Mouse (Mus musculus): ENCODE measurements around the gene Ptpn12. TPM values are rescaled to one million over a fixed set of nuclear protein-coding genes. Genes with fewer than 3 reads are reported as not detected.
"Not testable (repeated sequence)": the region's sequence is repeated elsewhere in the genome, so short reads cannot be mapped to it uniquely, and the experiment has no call there.

Gene Ptpn12
- polyA plus RNA-seq, 1 experiment from 2014 or later, result 25.7 TPM

DNA sequence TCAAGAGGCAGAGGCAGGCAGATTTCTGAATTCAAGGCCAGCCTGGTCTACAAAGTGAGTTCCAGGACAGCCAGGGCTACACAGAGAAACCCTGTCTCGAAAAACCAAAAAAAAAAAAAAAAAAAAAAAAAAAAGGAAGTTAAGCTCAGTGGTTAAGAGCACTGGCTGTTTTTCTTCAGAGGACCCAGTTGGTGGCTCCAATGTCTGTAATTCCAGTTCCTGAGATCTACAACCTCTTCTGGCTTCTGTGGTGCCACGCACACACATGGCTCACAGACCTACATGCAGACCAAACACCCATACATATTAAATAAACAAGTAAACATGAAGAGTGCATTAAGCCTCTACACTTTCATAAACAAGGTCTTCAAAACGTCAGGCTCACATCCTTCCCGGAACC lies 111.9 kb downstream of the Ptpn12 start:
- WGBS, result 83% methylated on average over 4 of the region's 4 CpGs
- H3K9me3 ChIP-seq; ATAC-seq (ENCODE audit: low FRiP score, low read depth): not testable (repeated sequence)

DNA sequence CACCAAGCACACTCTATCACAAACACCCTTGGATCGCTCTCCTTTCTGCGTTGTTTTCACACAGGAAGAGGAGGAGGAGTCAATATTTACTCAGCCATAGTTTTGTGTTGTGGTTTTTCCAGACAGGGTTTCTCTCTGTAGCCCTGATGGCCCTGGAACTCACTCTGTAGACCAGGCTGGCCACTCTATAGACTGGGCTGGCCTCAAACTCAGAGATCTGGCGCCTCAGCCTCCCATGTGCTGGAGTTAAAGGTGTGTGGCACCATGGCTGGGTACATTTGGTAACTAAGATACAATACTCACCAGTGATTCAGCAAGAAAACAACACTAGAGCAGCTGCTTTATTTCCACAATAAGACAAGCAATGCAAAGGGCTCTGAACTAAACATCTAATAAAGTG lies 113.2 kb downstream of the Ptpn12 start:
- no peak overlapping the region for H3K4me2 ChIP-seq (replicated peaks)
- no peaks in the 10 kb centered on the region for H3K27me3 ChIP-seq (replicated peaks)
- WGBS, result 88% methylated on average over 3 of the region's 3 CpGs
- H3K36me3 ChIP-seq, result no peaks in the 10 kb centered on the region
- no peak overlapping the region for H3K4me3 ChIP-seq
- H3K9ac ChIP-seq, result no peak overlapping the region
- H3K9me3 ChIP-seq, result no peaks in the 10 kb centered on the region
- H3K27ac ChIP-seq, result no peak overlapping the region
- H3K4me1 ChIP-seq, result peaks cover 17% of the 10 kb centered on the region
- no peak for ATAC-seq (ENCODE audit: low FRiP score, low read depth)

More for the DNA sequence above, 111.9 kb downstream of the Ptpn12 start:
- not testable (repeated sequence) for H3K4me3 ChIP-seq; H3K4me2 ChIP-seq (replicated peaks); H3K27me3 ChIP-seq (replicated peaks); H3K9ac ChIP-seq; H3K36me3 ChIP-seq; H3K27ac ChIP-seq
- peaks cover 13% of the 10 kb centered on the region for H3K4me1 ChIP-seq

DNA sequence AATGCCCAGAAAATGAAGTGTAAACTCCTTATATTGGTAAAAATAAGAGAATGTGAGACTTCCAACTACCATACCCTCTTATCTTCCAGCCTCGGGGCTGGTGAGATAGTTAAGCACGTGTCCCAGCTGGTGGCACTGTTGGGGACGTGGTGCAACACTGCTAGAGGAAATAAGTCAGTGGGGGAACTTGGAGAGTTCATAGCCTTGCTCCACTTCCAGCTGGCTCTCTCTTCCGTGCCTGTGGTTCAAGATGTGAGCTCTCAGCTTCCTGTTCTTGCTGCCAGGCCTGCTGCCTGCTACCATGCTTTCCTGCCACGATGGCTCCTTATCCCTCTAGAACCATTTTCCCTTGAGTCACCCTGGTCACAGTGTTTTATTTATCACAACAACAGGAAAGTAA lies 114.5 kb downstream of the Ptpn12 start:
- no peak overlapping the region for H3K4me2 ChIP-seq (replicated peaks)
- H3K9me3 ChIP-seq, result no peaks in the 10 kb centered on the region
- H3K27me3 ChIP-seq (replicated peaks), result no peaks in the 10 kb centered on the region
- no peak overlapping the region for H3K9ac ChIP-seq
- ATAC-seq (ENCODE audit: low FRiP score, low read depth), result no peak
- H3K27ac ChIP-seq, result no peak overlapping the region
- H3K4me3 ChIP-seq, result no peak overlapping the region
- H3K4me1 ChIP-seq, result peaks cover 17% of the 10 kb centered on the region
- no peaks in the 10 kb centered on the region for H3K36me3 ChIP-seq
- 61% methylated on average over 5 of the region's 5 CpGs for WGBS

DNA sequence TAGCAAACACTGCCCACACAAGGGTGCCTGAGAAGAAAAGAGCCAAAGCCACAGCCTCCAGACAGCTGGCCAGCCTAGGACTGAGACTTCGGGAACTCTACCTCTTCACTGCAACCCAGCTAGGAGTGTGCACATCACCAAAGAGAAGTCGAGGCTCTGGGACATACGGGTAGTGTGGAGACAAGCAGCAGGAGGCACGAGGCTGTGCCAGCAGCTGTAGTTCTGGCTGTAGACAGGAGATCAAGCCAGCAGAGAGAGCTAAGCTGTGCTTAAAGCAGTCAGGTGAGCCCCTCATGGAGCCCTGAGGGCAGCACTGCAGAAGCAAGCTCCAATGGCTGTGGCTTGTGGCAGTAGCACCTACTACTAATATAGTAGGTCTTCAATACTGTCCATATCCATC lies 115.0 kb downstream of the Ptpn12 start:
- WGBS, result 84% methylated on average over 4 of the region's 4 CpGs
- no peak overlapping the region for H3K27ac ChIP-seq
- no peaks in the 10 kb centered on the region for H3K36me3 ChIP-seq
- H3K27me3 ChIP-seq (replicated peaks), result no peaks in the 10 kb centered on the region
- no peaks in the 10 kb centered on the region for H3K9me3 ChIP-seq
- H3K4me3 ChIP-seq, result no peak overlapping the region
- H3K4me1 ChIP-seq, result peaks cover 17% of the 10 kb centered on the region
- H3K9ac ChIP-seq, result no peak overlapping the region
- ATAC-seq (ENCODE audit: low FRiP score, low read depth), result no peak
- no peak overlapping the region for H3K4me2 ChIP-seq (replicated peaks)

DNA sequence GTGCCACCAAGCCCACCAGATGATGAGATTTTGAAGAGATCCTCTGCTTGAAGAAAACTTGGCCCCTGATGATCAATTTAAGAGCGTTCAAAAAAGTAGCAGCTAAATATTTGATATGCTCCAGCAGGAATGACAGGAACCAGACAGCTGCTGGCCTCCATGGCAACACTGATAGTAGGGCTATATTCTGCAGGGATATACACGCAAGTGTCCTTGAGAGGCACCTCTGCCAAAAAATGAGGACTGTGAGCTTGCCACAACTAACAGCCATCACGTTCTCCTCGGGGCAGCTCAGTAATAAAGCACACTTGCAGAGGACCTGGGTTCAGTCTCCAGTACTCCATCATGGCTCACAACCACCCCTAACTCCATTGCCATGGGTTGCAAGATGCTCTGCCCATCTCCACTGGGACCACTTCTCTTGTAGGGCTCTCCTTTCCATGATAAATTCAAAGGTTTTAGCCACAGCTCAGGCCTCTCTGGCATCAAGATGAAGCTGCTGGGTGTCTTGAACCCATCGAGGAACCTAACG lies 115.6 kb downstream of the Ptpn12 start:
- 96% methylated on average over 6 of the region's 6 CpGs for WGBS
- Histone ChIP-seq H3K4me2 (replicated peaks) (no peak overlapping the region), H3K36me3 (no peaks in the 10 kb centered on the region), H3K4me3 (no peak overlapping the region), H3K9me3 (no peaks in the 10 kb centered on the region), H3K27me3 (replicated peaks) (no peaks in the 10 kb centered on the region), H3K9ac (no peak overlapping the region), H3K27ac (no peak overlapping the region), H3K4me1 (peaks cover 12% of the 10 kb centered on the region)
- no peak for ATAC-seq (ENCODE audit: low FRiP score, low read depth)

DNA sequence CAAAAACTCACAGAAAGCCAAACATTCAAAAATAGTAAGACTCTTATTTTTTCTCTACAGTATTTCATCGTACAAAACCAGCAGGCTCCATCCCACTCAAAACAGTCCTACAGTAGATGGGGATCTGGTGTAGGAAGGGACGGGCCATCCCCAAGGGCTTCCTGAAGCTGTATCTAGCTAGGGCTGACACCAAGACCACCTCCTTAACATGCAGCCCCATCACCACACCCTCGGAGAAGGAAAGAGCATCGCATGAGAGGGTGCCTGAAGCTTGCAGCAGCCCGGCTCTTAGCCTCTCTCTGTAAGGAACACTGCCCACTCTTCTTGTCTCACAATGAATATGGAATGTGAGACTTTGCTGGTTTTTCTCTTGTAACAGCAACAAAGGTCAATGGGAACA lies 117.2 kb downstream of the Ptpn12 start:
- no peaks in the 10 kb centered on the region for H3K27me3 ChIP-seq (replicated peaks)
- no peak for ATAC-seq (ENCODE audit: low FRiP score, low read depth)
- no peak overlapping the region for H3K27ac ChIP-seq
- H3K9me3 ChIP-seq, result no peaks in the 10 kb centered on the region
- no peak overlapping the region for H3K9ac ChIP-seq
- no peak overlapping the region for H3K4me3 ChIP-seq
- no peak overlapping the region for H3K4me2 ChIP-seq (replicated peaks)
- peaks cover 11% of the 10 kb centered on the region; the same call in 1 of the 2 replicates for H3K4me1 ChIP-seq
- no peaks in the 10 kb centered on the region for H3K36me3 ChIP-seq
- WGBS, result 68% methylated on average over 5 of the region's 5 CpGs

Other genes starting within 250 kb of the Ptpn12 start
- 21.1 and 23.4 TPM in 2 replicates for gene Phtf2, start 173.8 kb downstream of the Ptpn12 start, polyA plus RNA-seq (2016; fragmentation: Nextera tagmentation; extraction: Ambion mirVana)
- gene Tmem60, start 173.7 kb downstream of the Ptpn12 start, polyA plus RNA-seq (2016; fragmentation: Nextera tagmentation; extraction: Ambion mirVana), result 56.6 and 57.7 TPM in 2 replicates
- 5.5 and 7.8 TPM in 2 replicates for gene Rsbn1l, start 99.5 kb downstream of the Ptpn12 start, polyA plus RNA-seq (2016; fragmentation: Nextera tagmentation; extraction: Ambion mirVana)
- gene Gsap, start 130.3 kb upstream of the Ptpn12 start, polyA plus RNA-seq (2016; fragmentation: Nextera tagmentation; extraction: Ambion mirVana), result 3.1 TPM in 2 replicates